Mouse (Mus musculus) lung, postnatal 0 days (tissue): Measurements from ENCODE around the gene Slc25a25.

Experiments
- CTCF ChIP-seq: IDR thresholded peaks from 2 replicates; pipeline ENCODE4 v1.5.1; 2016; ENCODE audit warnings: antibody characterized with exemption, mild to moderate bottlenecking
- EP300 ChIP-seq: IDR thresholded peaks from 2 replicates; pipeline ENCODE4 v1.6.1; 2016; ENCODE audit warnings: antibody characterized with exemption, mild to moderate bottlenecking, control low read depth

- TF ChIP-seq CTCF = no peak
- TF ChIP-seq EP300 = peak; percentile 18; the same call in 1 of the 2 replicates
Measured at GRCm38 (mm10) chr2:32413936-32414335, 37.3 kb downstream of the Slc25a25 start.
